Mouse (Mus musculus) liver, embryonic 14.5 days (tissue): ENCODE results near the gene Wipf2.

Source experiments
- CTCF ChIP-seq: IDR thresholded peaks from 2 replicates; pipeline ENCODE4 v1.5.1; 2016; ENCODE audit warnings: antibody characterized with exemption, low read depth, control low read depth
- EP300 ChIP-seq: IDR thresholded peaks from 2 replicates; pipeline ENCODE4 v1.6.1; 2016; ENCODE audit warnings: antibody characterized with exemption, low read depth

DNA sequence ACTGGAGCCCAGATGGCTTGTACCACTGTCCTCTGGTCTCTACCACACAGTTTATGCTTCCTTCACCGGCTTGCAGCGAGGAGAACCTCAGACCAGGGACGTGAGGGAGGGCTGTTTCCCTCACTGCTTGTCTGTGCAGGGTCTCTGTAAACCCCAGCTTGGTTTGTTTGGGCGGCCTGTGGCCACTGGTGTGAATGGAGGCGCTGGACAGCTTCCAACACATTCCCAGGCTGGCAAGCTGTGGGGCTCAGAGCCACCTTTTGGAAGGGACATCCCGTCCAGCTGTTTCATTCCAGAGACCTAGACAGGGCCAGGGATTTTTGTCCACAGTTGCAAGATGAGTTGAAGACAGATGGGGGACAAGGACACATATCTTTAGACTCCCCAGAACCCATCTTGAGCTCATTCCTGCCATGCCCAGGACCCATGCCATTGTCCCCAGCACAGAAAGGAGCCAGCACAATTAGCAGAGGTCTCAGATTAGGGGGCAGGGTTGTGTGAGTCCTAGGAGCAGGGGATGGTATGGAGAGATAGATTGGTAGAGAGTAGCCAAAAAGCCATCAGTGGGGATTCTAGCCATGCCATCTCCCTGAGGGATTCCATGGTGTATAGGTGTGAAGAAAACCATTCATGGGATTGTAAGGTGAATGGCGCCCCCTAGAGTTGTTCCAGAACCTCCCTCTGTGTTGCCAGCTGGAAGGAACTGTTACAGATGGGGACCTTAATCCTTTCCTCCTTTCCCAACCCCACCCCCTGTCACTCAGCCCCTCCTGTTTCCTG lies 68.3 kb downstream of the Wipf2 start:
- TF ChIP-seq EP300 (no peak), CTCF (0 out of 2 replicates have a peak, but pooled peaks have one; percentile 12)
